ENCODE assay signal across 8 mouse cellular contexts in the genomic region with DNA sequence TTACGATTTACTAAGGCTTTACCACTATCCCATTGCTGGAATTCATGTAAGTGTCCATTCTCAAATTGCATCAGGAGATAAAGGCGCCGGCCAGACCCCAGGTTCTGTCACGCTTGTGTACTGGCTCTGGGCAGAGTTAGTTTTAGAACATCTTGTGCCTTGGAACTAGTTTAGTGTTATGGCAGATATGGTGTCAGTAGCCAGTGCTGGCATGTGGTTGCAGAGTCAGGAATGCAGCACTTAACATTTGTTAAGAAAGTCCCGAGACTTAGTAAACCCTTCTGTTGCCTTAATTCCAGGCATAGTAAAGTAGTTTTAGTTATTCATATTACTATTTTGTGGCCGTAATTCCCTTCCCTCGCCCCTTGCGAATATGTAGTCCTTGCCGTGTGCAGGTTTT. TPM values are rescaled to one million over a fixed set of nuclear protein-coding genes. Genes with fewer than 3 reads are reported as not detected.
DNase-seq lines count a peak whose midpoint lies in the region; ATAC-seq lines count a peak whose summit lies in the region.

No protein-coding gene starts in this region.

- H3K9ac ChIP-seq in forebrain, embryonic 15.5 days (replicated peaks) = no peak overlapping the region
- no peak overlapping the region for H3K9ac ChIP-seq in intestine, embryonic 16.5 days (ENCODE audit: low read depth, low read length)
- H3K9ac ChIP-seq in neural tube, embryonic 15.5 days (replicated peaks) = no peak overlapping the region

- no peak overlapping the region for H3K4me3 ChIP-seq in forebrain, embryonic 15.5 days
- H3K4me3 ChIP-seq in intestine, embryonic 16.5 days (ENCODE audit: low read length) = 0 out of 2 replicates have a peak overlapping the region, but pooled peaks have one; percentile 89
- no peak overlapping the region for H3K4me3 ChIP-seq in neural tube, embryonic 15.5 days (replicated peaks)

- no peaks in the 10 kb centered on the region for H3K9me3 ChIP-seq in forebrain, embryonic 15.5 days
- no peaks in the 10 kb centered on the region for H3K9me3 ChIP-seq in intestine, embryonic 16.5 days (ENCODE audit: control insufficient read depth, low read length)
- no peaks in the 10 kb centered on the region for H3K9me3 ChIP-seq in neural tube, embryonic 15.5 days (replicated peaks)

- no peaks in the 10 kb centered on the region for H3K36me3 ChIP-seq in forebrain, embryonic 15.5 days
- no peaks in the 10 kb centered on the region for H3K36me3 ChIP-seq in intestine, embryonic 16.5 days (ENCODE audit: control insufficient read depth, insufficient read depth, low read length)
- H3K36me3 ChIP-seq in neural tube, embryonic 15.5 days = no peaks in the 10 kb centered on the region

- ATAC-seq in forebrain, embryonic 15.5 days (replicated peaks) = no peak
- no peak for ATAC-seq in intestine, embryonic 16.5 days
- ATAC-seq in neural tube, embryonic 15.5 days (ENCODE audit: low FRiP score) = no peak

- H3K27ac ChIP-seq in forebrain, embryonic 15.5 days (replicated peaks) = no peak overlapping the region
- H3K27ac ChIP-seq in intestine, embryonic 16.5 days (ENCODE audit: low read length) = no peak overlapping the region
- H3K27ac ChIP-seq in neural tube, embryonic 15.5 days (replicated peaks) = no peak overlapping the region

- 72% methylated on average over 9 of the region's 9 CpGs for WGBS in forebrain, embryonic 15.5 days
- WGBS in intestine, embryonic 16.5 days = 55% methylated on average over 9 of the region's 9 CpGs
- WGBS in neural tube, embryonic 15.5 days = 61% methylated on average over 9 of the region's 9 CpGs

- peaks cover 14% of the 10 kb centered on the region for H3K4me1 ChIP-seq in forebrain, embryonic 15.5 days
- peaks cover 12% of the 10 kb centered on the region for H3K4me1 ChIP-seq in intestine, embryonic 16.5 days (ENCODE audit: control insufficient read depth, insufficient read depth, low read length)
- peaks cover 22% of the 10 kb centered on the region for H3K4me1 ChIP-seq in neural tube, embryonic 15.5 days

- DNase-seq in lung, adult 18-20 months = peak; percentile 10 to 38
- DNase-seq in lung, postnatal 4 days = no peak
- no peak for DNase-seq in left cerebral cortex, adult 18-20 months (ENCODE audit: low spot score in 2 of 2)
- no peak for DNase-seq in retina, postnatal 1 day
- DNase-seq in adrenal gland, postnatal 4 days (ENCODE audit: low spot score in 2 of 2) = no peak

- H3K27me3 ChIP-seq in forebrain, embryonic 15.5 days = no peaks in the 10 kb centered on the region
- no peaks in the 10 kb centered on the region for H3K27me3 ChIP-seq in intestine, embryonic 16.5 days (replicated peaks; ENCODE audit: control insufficient read depth, insufficient read depth, low read length)
- H3K27me3 ChIP-seq in neural tube, embryonic 15.5 days (replicated peaks) = no peaks in the 10 kb centered on the region

- peak overlapping the region; percentile 95; the same call in 1 of the 2 replicates for H3K4me2 ChIP-seq in forebrain, embryonic 15.5 days (replicated peaks)
- peak overlapping the region; percentile 72 for H3K4me2 ChIP-seq in intestine, embryonic 16.5 days (ENCODE audit: low read depth, low read length)
- H3K4me2 ChIP-seq in neural tube, embryonic 15.5 days = peak overlapping the region; percentile 99

RNA-seq across cellular contexts. Expression of a gene that starts 1.7 kb away (rescaled TPM):
- polyA plus RNA-seq in forebrain, embryonic 15.5 days (2015; fragmentation: Nextera tagmentation; extraction: Ambion mirVana) = 34.7 and 36.9 TPM in 2 replicates
- 28.2 and 29.7 TPM in 2 replicates for polyA plus RNA-seq in intestine, embryonic 16.5 days (2015; fragmentation: Nextera tagmentation; extraction: Ambion mirVana)
- polyA plus RNA-seq in neural tube, embryonic 15.5 days (2015; fragmentation: Nextera tagmentation; extraction: Ambion mirVana) = 16.2 and 18.5 TPM in 2 replicates
- total RNA-seq in left cerebral cortex, adult 18-20 months (2021) = 10 to 100 TPM; 34.2 to 35.7 TPM
- 10 to 100 TPM; 71.4 to 81.3 TPM for total RNA-seq in adrenal gland, postnatal 4 days (2021)

Comparison
In these comparisons a context has a peak if more than half of its experiments do, and no peak if none do; other contexts are left out.
1. DNase-seq: peak in lung, adult 18-20 months (2 of 2); none in lung, postnatal 4 days (0 of 2), left cerebral cortex, adult 18-20 months (0 of 2), retina, postnatal 1 day (single experiment) and adrenal gland, postnatal 4 days (0 of 2).
2. Peak in every context shown above with its lines, with median percentiles within 50 percentile points of each other: H3K4me2 ChIP-seq.